Mouse (Mus musculus) urinary bladder, postnatal 25 days (tissue): ENCODE measurements around the gene Fance.
"Not testable (repeated sequence)": the region's sequence is repeated elsewhere in the genome, so short reads cannot be mapped to it uniquely, and the experiment has no call there.

Experiments used
- DNase-seq: peaks from one replicate; pipeline ENCODE4 v3.0.0; 2022; ENCODE audit warnings: low spot score

The Fance gene

DNA sequence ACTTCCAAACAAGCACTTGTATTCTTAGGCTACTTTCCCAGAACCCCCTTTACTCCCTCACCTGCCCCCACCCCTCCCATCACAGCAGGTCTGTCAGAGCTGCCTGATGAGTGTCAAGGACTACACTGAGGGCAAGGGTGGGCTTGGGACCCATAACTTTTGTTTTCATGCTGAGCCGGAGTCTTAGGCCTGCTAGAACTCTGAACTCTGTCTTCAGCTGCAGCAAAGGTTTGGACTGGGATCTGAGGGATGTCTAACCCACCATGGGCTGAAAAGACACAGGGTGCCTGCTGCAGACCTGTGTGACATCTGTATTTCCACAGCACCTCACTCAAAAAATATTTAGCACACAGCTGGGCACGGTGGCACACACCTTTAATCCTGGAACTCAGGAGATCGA, 13.6 kb downstream of the Fance start:
- no peak for DNase-seq

DNA sequence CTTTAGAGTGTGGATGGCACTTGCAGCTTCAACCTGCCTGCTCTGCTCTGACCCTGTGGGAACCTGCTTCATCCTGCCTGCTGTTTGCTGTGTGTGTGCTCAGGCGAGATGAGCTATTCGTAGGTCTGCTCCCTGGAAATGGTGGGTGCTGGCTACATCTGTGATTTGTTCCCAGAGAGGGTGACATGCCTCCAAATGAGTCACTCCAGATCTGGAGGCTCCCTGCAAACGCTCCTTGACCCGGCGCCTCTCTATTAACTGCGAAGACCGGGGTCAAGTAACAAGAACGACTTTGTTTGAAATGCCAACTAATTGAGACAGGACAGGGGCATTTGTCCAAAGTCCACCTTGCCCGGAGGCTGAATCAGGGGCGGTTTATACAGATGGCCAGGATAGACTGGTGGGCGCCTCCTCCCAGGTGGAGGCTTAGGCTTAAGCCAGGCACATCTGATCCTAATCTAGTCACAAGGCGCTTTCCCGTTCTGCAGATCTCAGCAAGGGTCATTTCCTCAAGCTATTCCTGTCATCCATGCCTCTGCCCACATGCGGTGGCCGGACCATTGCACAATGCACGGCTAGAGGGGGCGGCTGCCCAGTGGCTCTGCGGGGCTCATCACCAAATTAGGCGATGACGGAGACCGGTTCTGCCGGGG, 14.5 kb downstream of the Fance start:
- no peak for DNase-seq

DNA sequence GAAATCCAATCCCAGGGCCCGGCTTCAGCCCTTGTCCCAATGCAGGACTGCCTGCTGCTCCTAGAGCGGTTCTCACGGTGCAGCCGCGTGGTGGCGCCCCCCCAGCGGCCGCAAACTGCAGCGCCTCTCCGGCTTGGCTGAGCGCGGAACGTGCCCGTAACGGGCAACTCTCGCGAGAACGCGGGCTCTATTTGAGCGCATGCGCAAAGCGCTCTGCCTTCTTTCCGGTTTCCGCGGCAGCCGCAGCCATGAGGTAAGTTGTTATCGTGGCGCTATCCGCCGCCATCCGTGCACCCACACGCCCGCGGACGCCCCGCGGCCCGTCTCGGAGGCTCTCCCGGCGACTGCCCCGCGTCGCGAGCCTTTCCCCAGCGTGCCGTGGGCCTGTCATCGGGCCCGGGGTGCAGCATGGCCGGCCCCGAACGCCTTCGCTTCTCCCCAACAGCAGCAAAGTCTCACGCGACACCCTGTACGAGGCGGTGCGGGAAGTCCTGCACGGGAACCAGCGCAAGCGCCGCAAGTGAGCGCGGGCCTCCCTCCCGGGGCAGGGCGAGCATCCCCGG, 15.1 kb downstream of the Fance start, which contains the start of gene Rpl10a:
TSS of gene Rpl10a (plus strand) at position 106 of the 563 bp plus-strand sequence.
- DNase-seq: peak; percentile 98

DNA sequence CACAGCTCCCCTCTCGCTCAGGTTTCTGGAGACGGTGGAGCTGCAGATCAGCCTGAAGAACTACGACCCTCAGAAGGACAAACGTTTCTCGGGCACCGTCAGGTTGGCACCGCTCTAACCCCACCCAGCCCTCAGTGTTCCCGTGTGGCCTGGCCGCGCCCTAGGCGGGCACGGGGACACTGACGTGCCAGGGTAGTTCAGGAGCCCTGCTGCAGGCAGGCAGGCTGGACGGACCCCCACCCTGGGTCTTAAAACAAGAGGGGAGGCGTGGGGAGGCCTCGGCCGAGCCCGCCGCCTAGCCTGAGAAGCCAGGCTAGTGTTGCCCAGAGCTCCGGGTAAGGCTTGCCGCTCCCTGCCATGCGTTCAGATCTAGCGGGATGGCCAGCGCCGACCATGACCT, 15.6 kb downstream of the Fance start:
- no peak for DNase-seq

DNA sequence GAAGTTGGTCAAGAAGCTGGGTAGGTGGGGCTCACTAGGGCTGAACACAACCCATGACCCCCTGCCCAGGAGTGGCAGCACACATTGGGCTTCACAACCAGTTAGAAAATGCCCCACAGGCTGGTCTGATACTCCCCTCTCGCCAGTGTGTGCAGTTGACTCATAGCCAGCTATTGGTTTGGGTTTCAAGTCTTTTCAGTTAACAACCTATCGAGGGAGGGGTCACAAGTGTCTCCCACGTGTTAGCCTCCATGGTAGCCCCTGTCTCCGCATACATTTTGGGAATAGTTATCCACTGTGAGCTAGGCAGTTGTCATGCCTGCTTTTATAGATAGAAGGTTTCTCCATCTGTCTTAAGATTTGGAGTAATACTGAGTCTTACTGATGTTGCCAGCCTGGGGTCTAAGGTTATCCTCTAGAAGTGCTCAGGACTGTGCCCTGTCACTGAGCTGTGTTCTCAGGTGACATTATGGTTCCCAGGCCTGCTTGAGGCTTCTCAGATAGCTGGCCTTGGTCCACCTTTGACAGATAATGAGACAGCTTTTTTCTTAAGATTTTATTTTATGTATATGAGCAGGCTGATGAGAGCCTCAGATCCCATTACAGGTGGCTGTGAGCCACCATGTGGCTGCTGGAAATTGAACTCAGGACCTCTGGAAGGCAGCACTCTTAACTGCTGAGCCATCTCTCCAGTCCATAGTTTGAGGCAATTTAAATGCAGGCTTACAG, 16.3 kb downstream of the Fance start:
- DNase-seq: no peak

DNA sequence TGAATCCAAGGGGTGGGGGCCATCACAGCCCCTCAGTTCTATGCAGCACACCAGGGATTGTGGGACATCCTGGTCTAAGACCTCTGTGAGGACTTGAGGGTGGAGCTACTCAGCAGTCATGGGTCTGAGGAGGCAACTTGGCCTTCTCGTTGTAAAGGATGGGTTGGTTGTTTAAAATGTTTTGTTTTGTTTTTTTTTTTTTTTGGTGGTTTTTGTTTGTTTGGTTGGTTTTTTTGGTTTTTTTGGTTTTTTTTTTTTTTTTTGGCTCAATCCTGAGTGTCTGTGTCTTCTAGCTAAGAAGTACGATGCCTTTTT, 16.9 kb downstream of the Fance start:
- no peak for DNase-seq

DNA sequence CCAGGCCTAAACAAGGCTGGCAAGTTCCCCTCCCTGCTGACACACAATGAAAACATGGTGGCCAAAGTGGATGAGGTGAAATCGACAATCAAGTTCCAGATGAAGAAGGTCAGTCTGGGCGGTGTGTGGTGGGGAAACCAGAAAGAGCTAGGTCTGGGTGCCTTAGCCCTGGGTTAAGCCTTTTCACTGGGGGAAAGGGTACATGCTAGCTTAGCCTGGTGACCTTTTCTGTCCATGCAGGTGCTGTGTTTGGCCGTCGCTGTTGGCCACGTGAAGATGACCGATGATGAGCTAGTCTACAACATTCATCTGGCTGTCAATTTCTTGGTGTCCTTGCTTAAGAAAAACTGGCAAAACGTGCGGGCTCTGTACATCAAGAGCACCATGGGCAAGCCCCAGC, 17.3 kb downstream of the Fance start:
- DNase-seq: not testable (repeated sequence)

DNA sequence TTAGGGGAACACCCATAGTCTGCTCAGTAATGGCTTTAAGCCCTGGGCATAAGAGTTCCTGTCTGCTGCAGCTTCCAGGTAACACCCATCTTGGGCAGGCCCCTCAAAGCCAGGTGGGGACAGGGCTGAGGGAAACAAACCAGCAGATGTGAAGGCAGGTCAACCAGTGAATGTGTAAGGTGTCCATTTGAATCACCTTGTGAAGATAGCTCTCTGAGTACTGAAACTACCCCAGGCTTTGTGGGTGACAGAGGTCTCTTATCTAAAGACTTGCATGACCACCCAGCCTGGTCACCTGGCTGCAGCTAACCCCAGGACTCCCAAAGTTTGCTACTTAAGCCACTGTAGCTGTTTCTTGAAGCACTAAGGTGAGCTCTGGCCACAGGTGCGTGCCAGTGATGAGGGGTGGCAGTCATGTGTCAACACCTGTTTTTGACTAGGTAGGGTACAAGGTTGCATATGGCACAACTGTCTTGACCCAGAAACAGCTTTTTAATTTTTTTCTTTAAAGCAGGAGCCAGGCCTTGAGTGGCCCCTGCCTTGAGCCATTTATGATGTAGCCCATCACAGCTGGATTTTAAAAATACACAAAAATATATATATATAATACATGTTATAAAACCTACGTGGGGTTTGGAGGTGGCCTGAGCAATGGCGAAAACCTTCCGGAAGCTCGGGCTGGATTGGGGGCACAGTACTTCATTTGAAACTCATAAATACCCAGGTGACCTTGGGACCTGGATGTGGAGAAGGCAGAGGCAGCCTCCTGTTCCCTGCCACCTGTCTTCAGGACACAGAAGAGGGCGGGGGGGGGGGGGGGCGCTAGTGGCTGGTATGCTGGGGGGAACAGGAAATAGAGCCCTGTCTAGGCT, 18.2 kb downstream of the Fance start:
- no peak for DNase-seq

DNA sequence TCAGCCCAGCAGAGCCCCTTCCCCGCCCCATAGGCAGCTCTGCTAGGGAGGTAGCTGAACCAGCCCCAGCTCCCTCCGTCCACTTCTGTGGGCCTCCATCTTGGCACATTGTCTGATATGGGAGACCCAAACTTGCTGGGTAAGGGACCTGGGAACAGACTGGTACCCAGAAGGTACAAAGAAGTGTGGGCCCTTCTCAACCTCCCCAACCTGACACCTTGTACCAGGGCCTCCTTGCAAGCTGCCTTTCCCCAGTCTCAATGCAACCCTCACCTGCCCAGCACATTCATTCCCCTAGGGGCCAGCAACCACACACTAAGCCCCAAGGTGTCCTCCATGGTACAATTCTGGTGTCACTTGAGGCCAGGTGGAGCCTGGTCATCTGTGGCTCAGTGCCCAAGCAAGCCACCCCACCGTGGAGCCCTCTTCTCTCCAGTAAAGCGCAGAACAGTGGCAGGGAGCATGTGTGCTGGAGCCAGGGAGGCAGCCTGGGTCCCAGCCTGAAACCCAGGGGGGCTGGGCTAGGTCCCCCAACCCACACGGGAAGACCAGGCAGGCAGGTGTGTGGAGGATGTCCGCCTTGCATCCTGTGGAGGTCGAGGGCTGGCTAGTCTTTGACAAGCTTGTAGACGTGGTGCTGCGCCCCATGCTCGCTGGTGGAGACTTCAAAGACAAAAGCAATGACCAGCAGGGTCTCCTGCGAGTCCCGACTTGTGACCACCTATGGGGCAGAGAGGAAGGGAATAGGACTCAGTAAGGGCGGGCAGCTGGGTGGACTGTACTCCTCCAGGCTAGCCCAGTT, 19.0 kb downstream of the Fance start:
- DNase-seq: no peak

DNA sequence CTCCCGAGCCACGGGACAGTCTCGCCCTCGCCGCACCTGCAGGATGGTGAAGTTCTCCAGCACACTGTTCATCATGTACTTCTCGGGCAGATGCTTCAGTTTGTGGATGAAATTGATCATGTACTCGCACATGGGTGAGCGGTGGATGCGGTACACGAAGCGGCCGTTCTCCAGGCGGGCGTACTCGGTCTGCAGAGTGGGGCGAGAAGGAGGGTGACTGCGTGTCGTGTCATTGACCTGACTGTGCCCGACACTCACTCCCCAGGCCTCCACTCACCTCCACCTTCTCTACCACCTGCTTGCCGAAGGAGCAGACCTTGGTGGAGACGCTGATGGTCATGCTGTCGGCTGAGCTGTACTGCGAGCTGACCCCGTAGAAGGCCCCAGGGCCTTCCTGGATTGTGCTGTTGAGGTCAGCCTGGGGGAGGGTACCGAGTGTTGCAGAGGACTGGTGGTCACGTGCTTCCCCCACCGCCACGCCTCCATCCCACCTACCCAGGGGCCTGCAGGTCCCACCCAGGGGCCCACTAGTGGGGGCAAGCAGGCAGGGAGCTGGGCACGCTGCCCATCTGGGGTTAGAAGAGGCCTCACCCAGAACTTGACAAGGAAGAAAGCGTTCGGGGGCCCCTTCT, 19.7 kb downstream of the Fance start:
- DNase-seq: no peak

DNA sequence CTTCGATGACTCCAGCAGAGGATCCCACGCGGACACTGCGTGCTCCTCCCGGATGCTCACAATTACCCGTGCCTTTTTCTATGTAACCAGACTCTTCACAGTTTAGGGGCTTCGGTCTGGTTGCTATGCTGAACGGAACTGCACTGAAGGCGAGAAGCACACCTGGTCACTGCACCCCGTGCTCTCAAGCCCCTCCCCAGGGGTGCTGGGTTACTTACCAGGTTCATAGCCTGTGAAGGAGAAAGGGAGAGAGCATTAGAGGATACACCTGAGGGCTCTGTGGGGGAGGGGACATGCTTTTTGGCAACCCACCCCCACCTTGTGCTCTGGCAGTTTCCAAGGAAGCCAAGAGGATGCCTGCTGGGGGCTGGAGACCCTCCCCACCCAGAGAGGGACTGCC, 21.9 kb downstream of the Fance start:
- no peak for DNase-seq

DNA sequence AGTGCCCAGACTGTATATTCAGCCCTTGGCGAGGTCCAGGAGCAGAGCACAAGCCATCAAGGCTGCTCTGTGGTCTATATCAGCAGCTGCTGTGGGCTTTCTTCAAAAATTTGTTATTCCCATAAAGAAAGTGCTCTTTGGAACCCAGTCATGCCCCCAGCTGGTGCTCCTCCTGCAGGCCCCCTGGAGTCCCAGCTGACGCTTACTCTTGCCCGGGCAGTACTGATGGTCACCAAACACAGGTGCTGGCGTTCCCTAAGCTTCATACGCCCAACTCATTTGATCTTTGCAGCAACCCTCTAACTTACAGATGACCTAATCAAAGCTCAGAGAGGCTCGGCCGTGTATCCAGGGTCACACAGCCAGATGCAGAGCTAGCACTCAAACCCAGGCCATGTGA, 24.2 kb downstream of the Fance start:
- DNase-seq: no peak

DNA sequence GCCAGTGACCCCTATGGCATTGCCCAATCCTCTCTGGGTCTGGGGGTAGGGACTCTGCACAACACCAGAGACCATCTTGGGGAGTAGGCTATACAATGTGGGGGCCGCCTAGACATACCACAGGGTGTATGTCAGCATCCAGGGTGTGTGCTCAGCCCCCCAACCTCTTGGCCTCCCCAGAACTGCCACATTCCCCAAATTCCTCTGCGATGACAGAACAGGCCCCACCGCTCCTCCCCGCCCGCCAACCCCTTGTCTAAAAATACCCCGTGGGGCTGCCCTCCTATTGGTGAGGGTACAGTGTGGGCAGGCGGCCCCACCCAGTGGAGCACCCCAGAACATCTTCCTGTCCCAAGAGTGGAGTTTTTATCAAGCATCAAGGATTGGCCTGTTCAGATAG, 27.3 kb downstream of the Fance start:
- DNase-seq: no peak

DNA sequence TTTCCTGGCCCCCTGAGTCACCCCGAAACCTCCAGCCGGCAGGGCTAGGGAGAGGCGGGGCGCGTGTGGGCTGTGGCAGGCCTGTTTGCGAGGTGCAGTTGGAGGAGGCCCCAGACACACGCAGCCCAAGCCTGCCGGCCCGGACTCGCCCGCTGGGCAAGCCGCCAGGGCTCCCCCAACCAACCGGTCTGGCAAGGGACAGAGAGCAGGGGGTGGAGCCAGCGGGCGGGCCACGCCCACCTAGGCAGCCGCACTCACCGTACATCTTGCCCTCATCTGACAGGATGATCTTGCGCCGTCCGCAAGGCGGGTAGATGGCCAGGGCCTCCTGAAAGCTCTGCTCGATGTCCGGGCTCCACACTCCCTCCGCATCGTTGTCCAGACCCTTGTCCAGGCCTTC, 27.8 kb downstream of the Fance start:
- DNase-seq: peak; percentile 98

DNA sequence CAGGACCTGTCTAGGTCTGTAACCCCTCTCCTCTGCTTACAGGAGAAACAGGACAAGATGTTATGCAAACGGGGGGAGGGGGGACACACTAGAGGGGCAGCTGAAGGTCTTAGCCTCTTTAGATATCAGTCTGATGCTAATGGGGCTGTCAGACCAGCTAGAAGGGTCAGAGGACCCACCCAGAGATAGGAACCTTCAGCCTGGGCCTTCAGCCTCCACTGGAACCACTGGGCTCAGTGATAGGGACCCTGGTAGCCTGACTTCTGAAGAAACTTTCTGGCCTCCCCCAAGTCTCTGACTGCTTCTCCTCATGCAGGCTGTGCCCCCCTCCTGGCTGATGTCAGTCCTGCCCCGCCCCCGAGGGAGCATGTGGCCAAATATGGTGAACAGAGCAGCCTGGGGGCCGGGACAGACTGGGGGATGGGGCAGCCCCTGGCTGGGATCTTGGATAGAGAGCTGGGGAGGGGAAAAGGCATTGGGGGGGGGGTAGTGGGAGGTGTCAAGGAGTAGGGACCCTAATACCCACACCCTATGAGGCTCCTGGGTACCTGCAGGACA, 30.8 kb downstream of the Fance start:
- no peak for DNase-seq

DNA sequence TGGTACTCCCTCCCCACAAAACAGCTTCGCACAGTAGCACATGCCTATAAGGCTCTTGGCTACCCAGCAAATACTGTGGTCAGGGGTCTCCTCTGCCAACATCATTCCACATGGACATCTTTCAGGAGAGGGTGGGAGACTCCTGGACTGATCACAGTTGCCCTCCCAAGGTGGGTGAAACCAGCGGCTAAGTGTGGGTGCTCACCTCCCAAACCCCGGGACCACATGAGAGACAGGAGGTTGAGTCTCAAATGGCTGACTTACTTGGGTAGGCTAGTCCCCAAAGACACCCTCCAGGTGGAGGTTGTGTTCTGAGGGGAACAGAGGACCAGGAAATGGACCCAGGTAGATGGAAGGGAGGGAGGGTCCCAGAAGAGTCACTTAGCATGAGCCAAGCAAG, 31.4 kb downstream of the Fance start:
- DNase-seq: no peak

DNA sequence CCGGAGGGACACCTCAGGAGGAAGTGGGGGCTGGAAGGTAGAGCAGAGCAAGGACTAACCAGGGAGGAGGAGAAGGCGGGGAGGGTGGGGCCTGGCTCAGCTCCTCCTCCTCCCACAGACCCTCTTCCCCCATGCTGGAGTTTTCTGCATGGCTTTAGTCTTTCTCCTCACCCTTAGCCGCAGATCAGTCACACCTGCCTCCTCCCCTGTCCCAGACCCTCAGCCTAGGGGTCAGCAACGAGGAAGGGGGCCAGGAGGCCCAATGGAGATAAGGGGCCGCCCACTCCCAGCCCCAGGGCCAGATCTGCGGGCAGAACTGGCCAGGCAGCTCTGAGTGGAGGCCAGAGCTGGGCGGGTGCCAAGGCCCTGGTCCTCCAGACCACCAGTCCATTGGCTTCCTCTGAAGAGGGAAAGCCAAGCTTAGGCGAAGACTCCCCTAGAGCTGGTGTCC, 32.0 kb downstream of the Fance start:
- peak; percentile 47 for DNase-seq

DNA sequence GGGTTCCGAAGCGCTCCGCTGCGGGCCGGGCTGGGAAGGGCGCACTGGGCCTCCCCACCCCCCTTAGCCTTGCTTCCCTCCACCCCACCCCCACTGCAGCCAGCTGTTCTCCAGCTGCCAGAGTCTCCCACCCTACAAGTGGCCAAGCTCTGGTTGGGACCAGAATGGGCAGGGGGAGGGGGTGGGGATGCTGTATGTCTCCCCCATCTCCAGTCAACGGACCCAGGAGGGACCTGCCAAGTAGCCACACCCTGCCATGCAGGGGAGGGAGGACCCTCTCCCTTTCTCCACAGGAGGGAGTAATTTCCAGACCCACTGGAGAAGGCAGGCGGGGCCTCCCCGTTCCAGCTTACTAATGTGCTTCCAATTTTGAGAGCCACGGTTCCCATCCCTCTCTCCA, 32.6 kb downstream of the Fance start:
- no peak for DNase-seq

DNA sequence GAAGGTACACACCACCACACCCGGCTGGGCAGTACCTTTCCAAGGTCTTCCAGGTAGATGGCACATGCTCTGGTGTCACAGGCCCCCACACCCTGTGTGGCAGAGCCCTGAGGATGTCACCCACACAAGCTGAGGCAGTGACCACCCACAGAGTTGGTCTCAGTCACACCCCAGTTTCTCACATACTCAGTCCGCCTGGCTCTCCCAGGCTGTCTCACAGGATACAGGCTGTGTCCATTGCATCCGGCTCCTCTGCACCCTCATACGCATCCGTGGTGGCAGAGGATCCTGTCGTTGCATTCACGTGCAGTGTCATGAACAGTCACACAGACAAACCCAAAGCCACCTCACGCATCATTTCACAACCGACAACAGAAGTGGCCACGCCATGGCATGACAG, 34.0 kb downstream of the Fance start:
- DNase-seq: peak; percentile 7

DNA sequence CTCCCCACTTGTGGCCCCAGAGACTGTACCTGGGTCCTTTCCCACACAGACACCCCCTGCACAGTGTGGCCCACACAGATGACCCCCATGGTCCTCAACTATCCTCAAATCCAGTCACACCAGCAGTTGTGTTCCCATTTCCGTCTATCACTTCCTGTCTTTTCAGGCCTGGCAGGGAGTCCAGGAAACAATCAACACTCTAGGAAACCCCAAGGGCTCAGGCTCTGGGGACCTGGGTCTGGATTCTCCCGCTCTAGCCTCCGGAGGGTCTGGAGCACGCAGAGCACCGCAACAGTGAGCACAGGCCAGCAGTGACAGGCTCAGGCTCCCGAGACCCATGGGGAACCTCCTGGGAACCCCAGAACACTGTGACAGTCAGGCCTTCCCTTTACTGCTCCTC, 34.9 kb downstream of the Fance start:
- DNase-seq: peak; percentile 7

DNA sequence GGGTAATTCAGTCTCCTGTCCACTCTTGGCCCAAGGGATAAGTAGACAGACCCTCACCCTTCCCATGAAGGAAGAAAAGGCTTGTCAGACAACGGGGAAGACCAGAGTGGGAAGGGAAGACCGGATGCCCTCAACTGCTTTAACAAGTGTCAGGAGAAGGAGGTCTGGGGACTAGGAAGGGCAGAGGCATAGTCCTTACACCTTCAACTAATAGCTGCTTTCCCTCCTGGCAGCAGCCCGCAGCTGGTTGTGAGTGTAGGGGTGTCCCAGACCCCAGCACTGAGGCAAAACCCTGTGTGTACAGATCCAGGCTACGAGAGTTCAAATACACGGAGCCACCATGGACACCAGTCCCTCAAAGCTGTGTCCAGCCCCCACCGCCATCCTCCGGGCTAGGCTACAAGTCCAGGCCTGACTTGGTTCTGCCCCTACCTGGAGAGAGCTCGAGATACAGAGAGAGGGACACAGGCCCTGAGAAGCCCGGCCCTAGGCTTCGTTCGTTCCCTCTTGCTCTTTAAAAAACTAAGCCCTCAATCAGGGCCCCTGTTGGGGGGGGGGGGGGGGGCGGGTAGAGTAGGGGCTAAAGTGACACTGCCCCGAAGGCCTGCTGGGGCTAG, 36.1 kb downstream of the Fance start:
- DNase-seq: peak; percentile 41
